Mouse (Mus musculus) lung, embryonic 16.5 days (tissue): Measurements from ENCODE around the gene E030018B13Rik. TPM values are rescaled to one million over a fixed set of nuclear protein-coding genes. Genes with fewer than 3 reads are reported as not detected.

Source experiments
- ATAC-seq: fragments of 200-750 bp; cut with Nextera tagmentation; 2 replicates; pipeline ENCODE4 v1.8.0; 2017; ENCODE audit warnings: low read depth, mild to moderate bottlenecking, moderate library complexity
- H3K27ac ChIP-seq: fragments of 300-500 bp; sonication (generic); 2 replicates; pipeline ENCODE4 v1.5.1; 2014; ENCODE audit warnings: mild to moderate bottlenecking, control low read depth, low read length
- H3K27me3 ChIP-seq: fragments of 300-500 bp; sonication (generic); 2 replicates; pipeline ENCODE4 v1.6.1; 2014; ENCODE audit warnings: low read depth, low read length, mixed read lengths; ENCODE audit not compliant: control insufficient read depth, insufficient read depth
- H3K36me3 ChIP-seq: fragments of 300-500 bp; sonication (generic); 2 replicates; pipeline ENCODE4 v1.6.1; 2014; ENCODE audit warnings: low read length; ENCODE audit not compliant: control insufficient read depth, insufficient read depth
- H3K4me1 ChIP-seq: fragments of 300-500 bp; sonication (generic); replicated peaks from 2 replicates; pipeline ENCODE4 v1.6.1; 2014; ENCODE audit warnings: low read length, mixed read lengths; ENCODE audit not compliant: control insufficient read depth, insufficient read depth
- H3K4me2 ChIP-seq: fragments of 300-500 bp; sonication (generic); 2 replicates; pipeline ENCODE4 v1.6.1; 2014; ENCODE audit warnings: low read depth, low read length, control low read depth
- H3K4me3 ChIP-seq: fragments of 300-500 bp; sonication (generic); 2 replicates; pipeline ENCODE4 v1.5.1; 2014; ENCODE audit warnings: mild to moderate bottlenecking, low read length, control low read depth
- H3K9ac ChIP-seq: fragments of 300-500 bp; sonication (generic); 2 replicates; pipeline ENCODE4 v1.6.1; 2014; ENCODE audit warnings: low read length, control low read depth
- H3K9me3 ChIP-seq: fragments of 300-500 bp; sonication (generic); 2 replicates; pipeline ENCODE4 v1.6.1; 2016; ENCODE audit warnings: low read length; ENCODE audit not compliant: control insufficient read depth
- WGBS: fragments of 180-500 bp; shearing (Covaris S2); extraction: QIAGEN DNeasy Blood & Tissue Kit; methylation state at CpG from one replicate; pipeline ENCODE4 v1.1.7; 2014; 5-methylcytosine and 5-hydroxymethylcytosine counted together
- polyA plus RNA-seq: library from polyadenylated mRNA; unstranded; fragments of >200 nt; fragmentation: Nextera tagmentation; extraction: Ambion mirVana; gene quantifications from 2 replicates; pipeline ENCODE4 v1.2.1, GENCODE M21; 2015

The E030018B13Rik gene
- polyA plus RNA-seq, 1 experiment from 2014 or later = not detected

DNA sequence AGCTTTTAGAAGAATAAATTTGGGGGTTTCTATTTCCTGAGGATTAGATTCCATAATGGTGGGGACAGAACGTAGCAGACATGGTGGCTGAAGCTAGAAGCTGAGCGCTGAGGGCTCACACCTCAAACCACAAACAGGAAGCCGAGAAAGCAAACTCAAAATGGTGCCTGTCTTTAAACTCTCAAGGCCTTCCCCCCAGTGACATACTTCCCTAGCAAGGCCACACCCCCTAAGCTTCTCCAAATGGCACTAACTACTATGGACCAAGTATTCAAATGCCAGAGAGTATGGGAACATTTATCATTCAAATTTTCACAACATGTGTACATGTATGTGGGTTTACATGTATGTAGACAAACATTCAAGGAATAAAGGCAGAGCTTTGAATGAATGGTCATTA, 13.5 kb downstream of the E030018B13Rik start:
- Histone ChIP-seq H3K4me3 (no peak overlapping the region), H3K9me3 (no peaks in the 10 kb centered on the region), H3K27me3 (no peaks in the 10 kb centered on the region), H3K9ac (no peak overlapping the region), H3K4me2 (no peak overlapping the region), H3K27ac (no peak overlapping the region), H3K4me1 (peaks cover 24% of the 10 kb centered on the region), H3K36me3 (no peaks in the 10 kb centered on the region)
- ATAC-seq = no peak
- WGBS = 82% methylated on average over 3 of the region's 3 CpGs

DNA sequence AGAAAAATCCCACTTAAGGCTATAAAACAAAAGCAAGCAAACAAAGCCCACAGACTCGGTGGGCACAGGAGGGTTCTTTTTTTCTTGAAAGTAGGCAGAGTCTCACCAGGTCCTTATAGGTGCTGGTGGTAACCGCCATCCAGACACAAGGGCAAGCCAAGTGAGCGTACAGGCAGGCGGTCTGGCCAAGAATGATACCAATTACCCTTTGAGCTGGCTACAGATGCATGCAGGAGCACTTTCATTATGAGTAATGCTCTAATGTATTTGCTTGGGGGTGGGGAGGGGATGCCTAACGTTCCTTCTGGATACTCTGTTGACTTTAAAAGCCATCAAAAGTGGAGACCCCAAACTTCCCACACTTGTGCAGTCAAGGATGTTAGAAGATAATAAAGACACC, 14.1 kb downstream of the E030018B13Rik start:
- Histone ChIP-seq H3K36me3 (no peaks in the 10 kb centered on the region), H3K27ac (no peak overlapping the region), H3K27me3 (no peaks in the 10 kb centered on the region), H3K4me2 (no peak overlapping the region), H3K9me3 (no peaks in the 10 kb centered on the region), H3K4me3 (no peak overlapping the region), H3K4me1 (peaks cover 24% of the 10 kb centered on the region), H3K9ac (no peak overlapping the region)
- ATAC-seq = no peak
- 72% methylated on average over 5 of the region's 5 CpGs for WGBS

DNA sequence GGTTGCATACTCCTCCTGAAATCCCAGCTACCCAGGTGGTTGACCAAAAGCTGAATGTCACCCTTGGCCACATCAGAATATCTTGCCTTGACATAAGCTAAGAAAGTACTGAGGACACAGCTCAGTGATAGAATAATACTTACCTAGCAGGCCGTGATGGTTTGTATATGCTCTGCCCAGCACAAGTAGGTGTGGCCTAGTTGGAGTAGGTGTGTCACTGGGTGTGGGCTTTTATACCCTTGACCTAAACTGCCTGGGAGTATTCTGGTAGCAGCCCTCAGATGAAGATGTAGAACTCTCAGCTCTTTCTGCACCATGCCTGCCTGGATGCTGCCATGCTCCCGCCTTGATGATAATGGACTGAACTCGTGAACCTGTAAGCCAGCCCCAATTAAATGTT, 15.8 kb downstream of the E030018B13Rik start:
- Histone ChIP-seq H3K4me3 (no peak overlapping the region), H3K9ac (no peak overlapping the region), H3K27me3 (no peaks in the 10 kb centered on the region), H3K9me3 (no peaks in the 10 kb centered on the region), H3K4me1 (peaks cover 15% of the 10 kb centered on the region), H3K36me3 (no peaks in the 10 kb centered on the region), H3K27ac (no peak overlapping the region), H3K4me2 (no peak overlapping the region)
- WGBS = 82% methylated on average over 3 of the region's 3 CpGs
- ATAC-seq = no peak

DNA sequence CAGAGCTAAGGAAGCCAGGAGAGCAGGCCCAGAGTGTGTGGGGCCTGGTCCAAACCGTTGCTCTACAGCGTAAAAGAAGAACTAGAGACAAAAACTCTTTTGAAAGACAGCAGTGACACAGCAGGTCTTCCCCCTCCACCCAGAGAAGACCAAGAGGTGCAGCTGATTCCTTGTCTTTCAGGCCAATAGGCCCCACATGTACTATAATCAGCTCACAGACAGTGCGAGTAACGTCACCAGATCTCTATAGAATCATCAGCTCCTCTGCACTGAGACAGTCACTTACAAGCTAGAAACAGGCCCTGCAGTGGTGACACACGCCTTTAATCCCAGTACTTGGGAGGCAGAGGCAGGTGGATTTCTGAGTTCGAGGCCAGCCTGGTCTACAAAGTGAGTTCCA, 17.2 kb downstream of the E030018B13Rik start:
- ATAC-seq = no peak
- 83% methylated on average over 6 of the region's 6 CpGs for WGBS
- Histone ChIP-seq H3K36me3 (no peaks in the 10 kb centered on the region), H3K9me3 (no peaks in the 10 kb centered on the region), H3K4me3 (no peak overlapping the region), H3K4me2 (no peak overlapping the region), H3K9ac (no peak overlapping the region), H3K27me3 (no peaks in the 10 kb centered on the region), H3K27ac (no peak overlapping the region), H3K4me1 (peaks cover 15% of the 10 kb centered on the region)

DNA sequence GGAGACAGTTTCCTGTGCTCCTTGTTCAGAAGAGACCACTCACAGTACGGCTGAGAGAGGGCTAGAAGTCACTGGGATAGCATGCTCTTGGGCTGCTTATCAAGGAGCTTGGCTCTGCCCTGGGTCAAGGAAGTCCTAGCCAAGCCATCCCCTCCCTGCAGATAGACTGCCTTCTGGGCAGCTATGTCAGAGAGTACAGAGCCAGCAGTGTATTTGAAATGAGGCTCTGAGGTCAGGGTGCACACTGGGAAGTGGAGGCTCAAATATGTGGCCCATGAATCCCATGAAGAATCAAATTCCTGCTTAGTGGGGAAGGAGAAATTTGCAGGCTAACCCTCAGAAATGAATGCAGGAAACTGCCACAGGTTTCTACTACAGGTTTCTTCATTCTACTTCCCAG, 17.9 kb downstream of the E030018B13Rik start:
- Histone ChIP-seq H3K27me3 (no peaks in the 10 kb centered on the region), H3K9ac (no peak overlapping the region), H3K4me3 (no peak overlapping the region)

DNA sequence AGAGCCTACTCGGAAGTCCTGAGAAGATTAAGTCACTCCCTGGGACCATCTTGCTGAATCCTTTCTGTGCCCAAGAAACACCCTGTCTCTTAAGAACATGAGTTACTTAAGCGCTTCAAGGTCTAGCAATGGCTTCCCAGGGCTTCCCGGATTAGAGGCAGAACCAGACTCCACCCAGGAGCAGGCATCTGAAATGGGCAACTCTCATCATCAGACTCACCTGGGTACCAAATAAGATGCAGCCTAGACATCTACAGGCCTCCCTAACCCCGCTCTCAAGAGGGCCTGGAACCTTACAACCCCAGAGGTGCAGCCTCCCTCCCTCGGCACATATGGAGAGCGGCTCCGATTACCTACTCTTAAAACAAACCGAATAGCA, 19.1 kb downstream of the E030018B13Rik start:
- WGBS = 21% methylated on average over 8 of the region's 8 CpGs
- H3K27ac ChIP-seq = peak overlapping the region; percentile 95

More for the DNA sequence above, 17.9 kb downstream of the E030018B13Rik start:
- Histone ChIP-seq H3K4me1 (peaks cover 14% of the 10 kb centered on the region), H3K27ac (no peak overlapping the region), H3K4me2 (no peak overlapping the region), H3K36me3 (no peaks in the 10 kb centered on the region), H3K9me3 (no peaks in the 10 kb centered on the region)
- WGBS = 39% methylated on average over 1 of the region's 1 CpGs
- no peak for ATAC-seq

DNA sequence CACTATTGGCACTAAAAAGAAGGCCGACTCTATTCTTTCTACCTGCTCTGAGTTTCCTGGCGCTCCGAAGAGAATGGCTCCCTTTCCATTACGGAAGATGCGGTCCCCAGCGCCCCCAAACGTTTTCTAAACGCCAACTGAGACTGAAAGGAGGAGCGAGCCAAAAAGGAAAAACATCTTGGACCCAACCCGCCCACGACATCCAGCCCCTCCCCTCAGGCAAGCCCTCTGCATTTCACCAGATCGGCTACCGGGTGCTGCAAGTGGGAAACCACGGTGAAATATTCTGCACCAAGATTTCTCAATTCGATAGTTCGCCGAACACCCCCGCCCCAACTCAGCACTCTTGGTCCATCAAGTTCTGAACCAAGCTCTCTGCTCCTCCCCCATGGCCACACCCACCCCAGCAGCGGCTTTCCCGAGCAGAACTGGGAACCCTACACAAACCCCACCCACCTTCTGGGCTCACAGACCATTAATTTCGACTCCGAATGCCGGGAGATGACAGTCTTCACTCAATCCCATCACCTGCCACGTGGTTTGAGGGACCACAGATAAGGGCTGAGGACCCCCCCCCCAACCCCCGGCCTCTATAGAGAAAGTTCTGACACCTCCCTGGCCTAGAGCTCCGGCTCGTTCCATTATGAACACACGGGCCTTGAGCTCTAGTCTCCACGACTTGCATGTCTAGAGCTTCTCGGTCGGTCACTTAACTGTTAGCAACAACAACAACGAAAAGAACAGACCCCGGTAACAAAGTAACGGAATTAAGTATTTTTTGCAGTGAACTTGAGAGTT, 19.7 kb downstream of the E030018B13Rik start:
- H3K27me3 ChIP-seq = no peaks in the 10 kb centered on the region
- no peaks in the 10 kb centered on the region for H3K36me3 ChIP-seq
- under 1% methylated on average over 34 of the region's 34 CpGs for WGBS
- H3K27ac ChIP-seq = peak overlapping the region; percentile 95
- H3K4me3 ChIP-seq = peak overlapping the region; percentile 62
- H3K9ac ChIP-seq = peak overlapping the region; percentile 76
- no peak for ATAC-seq
- H3K9me3 ChIP-seq = no peaks in the 10 kb centered on the region
- H3K4me2 ChIP-seq = peak overlapping the region; percentile 91
- peaks cover 22% of the 10 kb centered on the region for H3K4me1 ChIP-seq

More for the DNA sequence above, 19.1 kb downstream of the E030018B13Rik start:
- Histone ChIP-seq H3K9me3 (no peaks in the 10 kb centered on the region), H3K4me3 (peak overlapping the region; percentile 62), H3K36me3 (no peaks in the 10 kb centered on the region), H3K4me1 (peaks cover 22% of the 10 kb centered on the region), H3K4me2 (peak overlapping the region; percentile 91), H3K27me3 (no peaks in the 10 kb centered on the region), H3K9ac (peak overlapping the region; percentile 76)
- ATAC-seq = no peak

DNA sequence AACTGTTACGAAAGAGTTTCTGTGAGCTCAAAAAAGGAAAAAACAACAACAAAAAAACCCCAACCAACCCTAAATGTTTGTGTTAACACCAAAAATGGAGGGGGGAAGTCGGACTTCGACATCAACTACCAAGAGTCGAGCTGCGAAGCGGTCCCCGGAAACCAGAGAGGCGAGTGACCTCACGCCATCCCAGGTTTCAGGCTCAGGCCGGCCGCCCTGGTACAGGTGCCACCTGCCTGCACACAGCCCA, 20.3 kb downstream of the E030018B13Rik start:
- Histone ChIP-seq H3K4me3 (peak overlapping the region; percentile 62), H3K27me3 (no peaks in the 10 kb centered on the region), H3K4me2 (peak overlapping the region; percentile 91), H3K36me3 (no peaks in the 10 kb centered on the region), H3K9me3 (no peaks in the 10 kb centered on the region), H3K9ac (peak overlapping the region; percentile 76), H3K27ac (peak overlapping the region; percentile 95), H3K4me1 (peaks cover 22% of the 10 kb centered on the region)
- 0% methylated on average over 11 of the region's 11 CpGs for WGBS
- ATAC-seq = no peak

DNA sequence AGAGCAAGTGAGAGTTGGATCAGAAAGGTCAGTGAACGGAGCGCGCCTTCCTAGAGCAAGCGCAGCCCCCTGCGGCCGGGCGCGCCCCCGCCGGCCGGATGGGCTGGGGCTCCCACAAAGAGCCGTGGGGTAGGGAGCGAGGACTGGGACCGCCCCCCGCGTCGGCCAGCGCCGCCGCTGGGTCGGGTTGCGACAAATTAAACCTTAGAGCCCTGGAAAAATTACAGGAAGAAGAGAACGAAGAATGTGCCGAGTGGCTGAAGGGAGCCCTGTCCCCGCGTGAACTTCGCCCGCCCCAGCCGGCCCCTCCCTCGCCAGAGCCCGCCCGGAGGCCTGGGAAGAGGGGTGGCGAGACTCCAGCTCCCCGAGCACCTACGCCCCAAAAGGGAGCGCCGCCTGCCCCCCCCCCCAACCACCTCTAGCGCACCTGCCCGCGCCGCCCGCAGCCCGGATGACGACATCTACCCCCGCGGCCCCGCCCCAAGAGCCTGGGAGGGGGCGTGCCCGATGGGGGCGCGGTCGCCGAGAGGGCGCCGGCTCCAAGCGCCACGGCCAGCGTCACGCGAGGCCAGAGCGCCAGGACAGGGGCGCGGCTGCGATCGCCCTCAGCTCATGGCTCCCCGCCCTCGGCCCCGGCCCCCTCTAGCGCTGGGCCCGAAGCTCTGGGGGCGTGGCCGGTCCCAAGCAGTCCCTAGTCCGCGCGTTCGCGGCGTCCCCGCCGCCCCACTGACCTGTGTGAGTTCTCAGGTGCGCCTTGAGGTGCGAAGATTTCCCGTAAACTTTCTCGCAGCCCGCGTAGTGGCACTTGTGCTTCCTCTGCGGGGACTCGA, 20.8 kb downstream of the E030018B13Rik start:
- Histone ChIP-seq H3K4me2 (peak overlapping the region; percentile 91), H3K9me3 (no peaks in the 10 kb centered on the region), H3K9ac (peak overlapping the region; percentile 76), H3K4me1 (peaks cover 22% of the 10 kb centered on the region), H3K36me3 (no peaks in the 10 kb centered on the region), H3K27me3 (no peaks in the 10 kb centered on the region), H3K4me3 (peak overlapping the region; percentile 62), H3K27ac (peak overlapping the region; percentile 95)
- under 1% methylated on average over 65 of the region's 88 CpGs for WGBS
- ATAC-seq = peak; percentile 39
